Mouse (Mus musculus) midbrain, embryonic 15.5 days (tissue): ENCODE results near the gene St13. TPM values are rescaled to one million over a fixed set of nuclear protein-coding genes. Genes with fewer than 3 reads are reported as not detected.

ENCODE experiments used
- polyA plus RNA-seq: library from polyadenylated mRNA; unstranded; fragments of >200 nt; fragmentation: Nextera tagmentation; extraction: Ambion mirVana; gene quantifications from 2 replicates; pipeline ENCODE4 v1.2.1, GENCODE M21; 2015

The St13 gene
- polyA plus RNA-seq, 1 experiment from 2014 or later: 190 TPM

Other genes starting within 250 kb of the St13 start
- 29.6 and 34.4 TPM in 2 replicates for gene Mrtfa, start 209.3 kb downstream of the St13 start, polyA plus RNA-seq
- gene Mchr1, start 164.6 kb downstream of the St13 start, polyA plus RNA-seq: 5.3 and 5.8 TPM in 2 replicates
- gene Slc25a17, start 39.3 kb downstream of the St13 start, polyA plus RNA-seq: 132 and 138 TPM in 2 replicates
- 9.5 and 11.2 TPM in 2 replicates for gene Xpnpep3, start 61 bp upstream of the St13 start, polyA plus RNA-seq
- 1.6 and 1.9 TPM in 2 replicates for gene Dnajb7, start 8.2 kb upstream of the St13 start, polyA plus RNA-seq
- gene Rbx1, start 66.2 kb upstream of the St13 start, polyA plus RNA-seq: 387 and 390 TPM in 2 replicates
- gene Ep300, start 185.3 kb upstream of the St13 start, polyA plus RNA-seq: 22.7 and 25.7 TPM in 2 replicates